Mouse (Mus musculus): ENCODE data around the gene Atg7. TPM values are rescaled to one million over a fixed set of nuclear protein-coding genes. Genes with fewer than 3 reads are reported as not detected.

The Atg7 gene
- total RNA-seq, 1 experiment: 14.6 TPM

GRCm38 (mm10) chr6:114819971-114820481 lies 177.1 kb downstream of the Atg7 start:
- H3K27ac ChIP-seq (ENCODE audit: insufficient read depth, low read depth, low read length, poor library complexity, severe bottlenecking): no peak overlapping the region
- TF ChIP-seq MAFK (IDR thresholded peaks at IDR 0.05; ENCODE audit: insufficient read depth, low read depth, low read length) (no peak), HCFC1 (IDR thresholded peaks at IDR 0.05; ENCODE audit: borderline replicate concordance, insufficient read depth, low read length) (no peak), ZC3H11A (IDR thresholded peaks at IDR 0.05; ENCODE audit: borderline replicate concordance, low read depth, low read length) (no peak)
- no peak for DNase-seq (ENCODE audit: low read depth, low spot score)
- H3K36me3 ChIP-seq (ENCODE audit: control insufficient read depth, insufficient read depth, low read length, poor library complexity, severe bottlenecking): no peaks in the 10 kb centered on the region
- H3K4me3 ChIP-seq (ENCODE audit: insufficient read depth in 1 of 2, low read depth in 1 of 2, low read length in 2 of 2, poor library complexity in 1 of 2, severe bottlenecking in 1 of 2): no peak overlapping the region
- in situ Hi-C loops (cut with MboI; ENCODE audit: low sequenced_read_pairs in 2 of 2, unreplicated experiment in 2 of 2): no loop called here
- H3K4me1 ChIP-seq (ENCODE audit: control insufficient read depth in 2 of 2, insufficient read depth in 2 of 2, low read length in 2 of 2, poor library complexity in 1 of 2): no peaks in the 10 kb centered on the region
- no peaks in the 10 kb centered on the region for H3K9me3 ChIP-seq (ENCODE audit: control insufficient read depth, insufficient read depth, low read depth, low read length)
- H3K9ac ChIP-seq (ENCODE audit: insufficient read depth, low read depth, low read length, poor library complexity, severe bottlenecking): no peak overlapping the region

GRCm38 (mm10) chr6:114821646-114822045 lies 178.7 kb downstream of the Atg7 start:
- Histone ChIP-seq H3K4me1 (ENCODE audit: control insufficient read depth in 2 of 2, insufficient read depth in 2 of 2, low read length in 2 of 2, poor library complexity in 1 of 2) (no peaks in the 10 kb centered on the region), H3K9me3 (ENCODE audit: control insufficient read depth, insufficient read depth, low read depth, low read length) (no peaks in the 10 kb centered on the region), H3K36me3 (ENCODE audit: control insufficient read depth, insufficient read depth, low read length, poor library complexity, severe bottlenecking) (no peaks in the 10 kb centered on the region), H3K9ac (ENCODE audit: insufficient read depth, low read depth, low read length, poor library complexity, severe bottlenecking) (no peak overlapping the region), H3K27ac (ENCODE audit: insufficient read depth, low read depth, low read length, poor library complexity, severe bottlenecking) (no peak overlapping the region), H3K4me3 (ENCODE audit: insufficient read depth in 1 of 2, low read depth in 1 of 2, low read length in 2 of 2, poor library complexity in 1 of 2, severe bottlenecking in 1 of 2) (no peak overlapping the region)
- in situ Hi-C loops (cut with MboI; ENCODE audit: low sequenced_read_pairs in 2 of 2, unreplicated experiment in 2 of 2): no loop called here
- TF ChIP-seq CHD2 (IDR thresholded peaks at IDR 0.05; ENCODE audit: low read depth, low read length): no peak
- TF ChIP-seq ZNF384 (IDR thresholded peaks at IDR 0.05; ENCODE audit: low read depth, low read length): no peak
- TF ChIP-seq MAFK (IDR thresholded peaks at IDR 0.05; ENCODE audit: insufficient read depth, low read depth, low read length): no peak
- TF ChIP-seq HCFC1 (IDR thresholded peaks at IDR 0.05; ENCODE audit: borderline replicate concordance, insufficient read depth, low read length): no peak
- TF ChIP-seq ZC3H11A (IDR thresholded peaks at IDR 0.05; ENCODE audit: borderline replicate concordance, low read depth, low read length): no peak
- no peak for DNase-seq (ENCODE audit: low read depth, low spot score)

DNA sequence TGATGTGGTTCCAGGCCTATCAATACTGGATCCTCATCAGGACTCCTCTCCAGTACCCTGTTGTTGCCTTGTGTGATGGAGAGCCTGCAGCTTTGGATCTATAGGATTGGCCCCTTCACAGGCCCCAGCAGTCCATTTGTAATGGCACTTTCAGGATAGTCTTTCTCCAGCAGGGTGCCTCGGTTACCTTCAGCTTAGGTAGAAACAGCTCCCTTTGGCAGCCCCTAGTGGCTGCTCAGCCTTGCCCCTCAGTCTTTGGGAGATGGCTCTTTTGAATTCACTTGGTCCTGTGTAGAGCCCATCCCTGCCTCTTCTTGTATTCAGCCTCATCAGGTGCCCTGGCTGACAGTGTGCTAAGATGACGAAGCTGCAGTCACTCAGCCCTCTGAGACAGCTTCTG lies 184.0 kb downstream of the Atg7 start:
- H3K4me1 ChIP-seq (ENCODE audit: control insufficient read depth in 2 of 2, insufficient read depth in 2 of 2, low read length in 2 of 2, poor library complexity in 1 of 2): no peaks in the 10 kb centered on the region
- no peak for DNase-seq (ENCODE audit: low read depth, low spot score)
- H3K4me3 ChIP-seq (ENCODE audit: insufficient read depth in 1 of 2, low read depth in 1 of 2, low read length in 2 of 2, poor library complexity in 1 of 2, severe bottlenecking in 1 of 2): no peak overlapping the region
- no peak for TF ChIP-seq MAFK (IDR thresholded peaks at IDR 0.05; ENCODE audit: insufficient read depth, low read depth, low read length)
- TF ChIP-seq HCFC1 (IDR thresholded peaks at IDR 0.05; ENCODE audit: borderline replicate concordance, insufficient read depth, low read length): no peak
- no peak for TF ChIP-seq CHD2 (IDR thresholded peaks at IDR 0.05; ENCODE audit: low read depth, low read length)
- TF ChIP-seq ZC3H11A (IDR thresholded peaks at IDR 0.05; ENCODE audit: borderline replicate concordance, low read depth, low read length): no peak
- no peak for TF ChIP-seq ZNF384 (IDR thresholded peaks at IDR 0.05; ENCODE audit: low read depth, low read length)
- H3K36me3 ChIP-seq (ENCODE audit: control insufficient read depth, insufficient read depth, low read length, poor library complexity, severe bottlenecking): no peaks in the 10 kb centered on the region
- in situ Hi-C loops (cut with MboI; ENCODE audit: low sequenced_read_pairs in 2 of 2, unreplicated experiment in 2 of 2): no loop called here
- no peak overlapping the region for H3K9ac ChIP-seq (ENCODE audit: insufficient read depth, low read depth, low read length, poor library complexity, severe bottlenecking)
- no peaks in the 10 kb centered on the region for H3K9me3 ChIP-seq (ENCODE audit: control insufficient read depth, insufficient read depth, low read depth, low read length)
- no peak overlapping the region for H3K27ac ChIP-seq (ENCODE audit: insufficient read depth, low read depth, low read length, poor library complexity, severe bottlenecking)

- Histone ChIP-seq H3K9me3 (ENCODE audit: control insufficient read depth, insufficient read depth, low read depth, low read length) (no peaks in the 10 kb centered on the region), H3K4me3 (ENCODE audit: insufficient read depth in 1 of 2, low read depth in 1 of 2, low read length in 2 of 2, poor library complexity in 1 of 2, severe bottlenecking in 1 of 2) (no peak overlapping the region), H3K9ac (ENCODE audit: insufficient read depth, low read depth, low read length, poor library complexity, severe bottlenecking) (no peak overlapping the region), H3K4me1 (ENCODE audit: control insufficient read depth in 2 of 2, insufficient read depth in 2 of 2, low read length in 2 of 2, poor library complexity in 1 of 2) (no peaks in the 10 kb centered on the region), H3K27ac (ENCODE audit: insufficient read depth, low read depth, low read length, poor library complexity, severe bottlenecking) (no peak overlapping the region), H3K36me3 (ENCODE audit: control insufficient read depth, insufficient read depth, low read length, poor library complexity, severe bottlenecking) (no peaks in the 10 kb centered on the region)
- in situ Hi-C loops (cut with MboI; ENCODE audit: low sequenced_read_pairs in 2 of 2, unreplicated experiment in 2 of 2): no loop called here
- DNase-seq (ENCODE audit: low read depth, low spot score): no peak
- TF ChIP-seq CHD2 (IDR thresholded peaks at IDR 0.05; ENCODE audit: low read depth, low read length) (no peak), HCFC1 (IDR thresholded peaks at IDR 0.05; ENCODE audit: borderline replicate concordance, insufficient read depth, low read length) (no peak), ZNF384 (IDR thresholded peaks at IDR 0.05; ENCODE audit: low read depth, low read length) (no peak), ZC3H11A (IDR thresholded peaks at IDR 0.05; ENCODE audit: borderline replicate concordance, low read depth, low read length) (no peak), MAFK (IDR thresholded peaks at IDR 0.05; ENCODE audit: insufficient read depth, low read depth, low read length) (no peak)
Observed at GRCm38 (mm10) chr6:114829660-114830438, 187.0 kb downstream of the Atg7 start.
